Mouse (Mus musculus): ENCODE data around the gene Kmt2e.

GRCm38 (mm10) chr5:23515038-23515437 is 80.8 kb downstream of the Kmt2e start:
- no peak for TF ChIP-seq CTCF (IDR thresholded peaks at IDR 0.05; ENCODE audit: insufficient read depth, low read length)
- TF ChIP-seq POLR2A (IDR thresholded peaks at IDR 0.05; ENCODE audit: borderline replicate concordance, extremely low read depth, low read depth, low read length): no peak

Data from lung, adult 2 months (tissue).